ENCODE assay signal across 24 mouse cellular contexts in genomic region chr7:137087136-137087535, GRCm38 (mm10).
DNase-seq lines count a peak whose midpoint lies in the region; ATAC-seq and TF ChIP-seq lines count a peak whose summit lies in the region.
"Had no signal": no experiment of that assay in that cellular context is flagged by ENCODE, and none has a peak within 500 bp of the region (broad histone marks: within the 10 kb centered on the region; RNA-seq: fewer than 3 reads in every experiment).

No protein-coding gene starts in this region.

- no peak overlapping the region for H3K27ac ChIP-seq in heart, embryonic 16.5 days (ENCODE audit: low read length)
- no peak overlapping the region for H3K27ac ChIP-seq in heart, embryonic 10.5 days
- H3K27ac ChIP-seq in limb, embryonic 13.5 days = peak overlapping the region; percentile 67; the same call in 1 of the 2 replicates
- H3K27ac ChIP-seq in stomach, postnatal 0 days (replicated peaks) = no peak overlapping the region
- H3K27ac ChIP-seq: forebrain, embryonic 13.5 days; hindbrain, embryonic 10.5 days; liver, embryonic 13.5 days; neural tube, embryonic 13.5 days had no signal

- H3K9me3 ChIP-seq in heart, embryonic 16.5 days (replicated peaks; ENCODE audit: control insufficient read depth, low read length) = no peaks in the 10 kb centered on the region
- H3K9me3 ChIP-seq in heart, embryonic 10.5 days = no peaks in the 10 kb centered on the region
- H3K9me3 ChIP-seq in limb, embryonic 13.5 days = no peaks in the 10 kb centered on the region
- no peaks in the 10 kb centered on the region for H3K9me3 ChIP-seq in stomach, postnatal 0 days (ENCODE audit: control insufficient read depth, low read length)
- H3K9me3 ChIP-seq: forebrain, embryonic 13.5 days; hindbrain, embryonic 10.5 days; liver, embryonic 13.5 days; neural tube, embryonic 13.5 days had no signal

- no peak for TF ChIP-seq EP300 in stomach, postnatal 0 days (optimal IDR thresholded peaks at IDR 0.05)

- no peaks in the 10 kb centered on the region for H3K27me3 ChIP-seq in heart, embryonic 16.5 days (ENCODE audit: control insufficient read depth, insufficient read depth, low read length)
- H3K27me3 ChIP-seq in heart, embryonic 10.5 days (ENCODE audit: insufficient read depth, poor library complexity, severe bottlenecking) = peaks cover 27% of the 10 kb centered on the region
- peaks cover 6% of the 10 kb centered on the region for H3K27me3 ChIP-seq in limb, embryonic 13.5 days
- H3K27me3 ChIP-seq in stomach, postnatal 0 days (ENCODE audit: control insufficient read depth, insufficient read depth, low read length) = no peaks in the 10 kb centered on the region
- H3K27me3 ChIP-seq: liver, embryonic 13.5 days; megakaryocyte, embryonic 14.5 days had no signal

- H3K4me2 ChIP-seq in heart, embryonic 16.5 days (ENCODE audit: low read depth, low read length) = no peak overlapping the region
- H3K4me2 ChIP-seq in limb, embryonic 13.5 days (replicated peaks) = no peak overlapping the region; the same call in 1 of the 2 replicates
- H3K4me2 ChIP-seq in stomach, postnatal 0 days (replicated peaks; ENCODE audit: low read depth) = no peak overlapping the region
- H3K4me2 ChIP-seq: forebrain, embryonic 13.5 days; liver, embryonic 13.5 days; neural tube, embryonic 13.5 days had no signal

- 41% methylated on average over 6 of the region's 6 CpGs for WGBS in heart, embryonic 16.5 days
- WGBS in heart, embryonic 10.5 days = 34% methylated on average over 6 of the region's 6 CpGs
- WGBS in limb, embryonic 13.5 days = 34% methylated on average over 6 of the region's 6 CpGs
- WGBS in stomach, postnatal 0 days = 51% methylated on average over 6 of the region's 6 CpGs

- H3K36me3 ChIP-seq in heart, embryonic 16.5 days (ENCODE audit: control insufficient read depth, insufficient read depth) = no peaks in the 10 kb centered on the region
- no peaks in the 10 kb centered on the region for H3K36me3 ChIP-seq in heart, embryonic 10.5 days
- no peaks in the 10 kb centered on the region for H3K36me3 ChIP-seq in limb, embryonic 13.5 days
- no peaks in the 10 kb centered on the region for H3K36me3 ChIP-seq in stomach, postnatal 0 days (ENCODE audit: control insufficient read depth, insufficient read depth, low read length)
- H3K36me3 ChIP-seq: hindbrain, embryonic 10.5 days; liver, embryonic 13.5 days; neural tube, embryonic 13.5 days had no signal

- peak; percentile 24 for DNase-seq in embryo, embryonic 11 days
- DNase-seq in embryo, embryonic 10 days (ENCODE audit: low spot score) = no peak
- no peak for DNase-seq in heart, embryonic 10.5 days (ENCODE audit: low spot score)
- peak; percentile 79 for DNase-seq in 3134 (ENCODE audit: extremely low read depth, insufficient read length, low spot score)
- DNase-seq in layer of hippocampus, adult 8-10 months (ENCODE audit: low spot score in 2 of 2) = no peak
- no peak for DNase-seq in stomach, postnatal 0 days (ENCODE audit: low spot score)
- DNase-seq: adrenal gland, postnatal 25 days; cerebellum, adult 11 months; cerebellum, postnatal 25 days; gastrocnemius, postnatal 25 days; kidney, adult 2 months; kidney, postnatal 14 days; liver, embryonic 13.5 days; midbrain, embryonic 14.5 days; right cerebral cortex, adult 18-20 months; thymus, adult 18-20 months; thymus, postnatal 4 days had no signal

- 0 out of 2 replicates have a peak, but pooled peaks have one; percentile 12 for ATAC-seq in heart, embryonic 16.5 days (replicated peaks; ENCODE audit: extremely low read depth, insufficient read depth, low FRiP score)
- no peak for ATAC-seq in limb, embryonic 13.5 days (ENCODE audit: low FRiP score, low read depth)
- ATAC-seq in stomach, postnatal 0 days (ENCODE audit: low FRiP score, low TSS enrichment) = no peak
- ATAC-seq: forebrain, embryonic 13.5 days had no signal

- H3K4me1 ChIP-seq in heart, embryonic 16.5 days (ENCODE audit: control insufficient read depth, insufficient read depth, low read length) = peaks cover 15% of the 10 kb centered on the region
- H3K4me1 ChIP-seq in heart, embryonic 10.5 days = peaks cover 25% of the 10 kb centered on the region
- peaks cover 91% of the 10 kb centered on the region for H3K4me1 ChIP-seq in limb, embryonic 13.5 days
- H3K4me1 ChIP-seq in stomach, postnatal 0 days (replicated peaks; ENCODE audit: control insufficient read depth, insufficient read depth) = peaks cover 7% of the 10 kb centered on the region; the same call in 1 of the 2 replicates
- H3K4me1 ChIP-seq: liver, embryonic 13.5 days; megakaryocyte, embryonic 14.5 days had no signal

- no peak for TF ChIP-seq CTCF in stomach, postnatal 0 days (IDR thresholded peaks at IDR 0.05; ENCODE audit: low read depth)

- H3K9ac ChIP-seq in heart, embryonic 16.5 days (ENCODE audit: low read length) = no peak overlapping the region
- no peak overlapping the region for H3K9ac ChIP-seq in limb, embryonic 13.5 days
- H3K9ac ChIP-seq in stomach, postnatal 0 days (ENCODE audit: low read length) = no peak overlapping the region
- H3K9ac ChIP-seq: forebrain, embryonic 13.5 days; liver, embryonic 13.5 days; neural tube, embryonic 13.5 days had no signal

- no peak overlapping the region for H3K4me3 ChIP-seq in heart, embryonic 16.5 days (ENCODE audit: low read length)
- H3K4me3 ChIP-seq in heart, embryonic 10.5 days = no peak overlapping the region
- no peak overlapping the region for H3K4me3 ChIP-seq in limb, embryonic 13.5 days
- no peak overlapping the region for H3K4me3 ChIP-seq in stomach, postnatal 0 days (ENCODE audit: low read depth, low read length)
- H3K4me3 ChIP-seq: erythroblast, embryonic 14.5 days; forebrain, embryonic 13.5 days; hindbrain, embryonic 10.5 days; liver, embryonic 13.5 days; megakaryocyte, embryonic 14.5 days; neural tube, embryonic 13.5 days had no signal

Comparison
In these comparisons a context has a peak if more than half of its experiments do, and no peak if none do; other contexts are left out.
1. DNase-seq: peak in embryo, embryonic 11 days (single experiment) and 3134 (single experiment); none in embryo, embryonic 10 days (single experiment), heart, embryonic 10.5 days (single experiment), layer of hippocampus, adult 8-10 months (0 of 2) and stomach, postnatal 0 days (single experiment).